Mouse (Mus musculus) forebrain, embryonic 14.5 days (tissue): ENCODE results near the gene Cfap52. TPM values are rescaled to one million over a fixed set of nuclear protein-coding genes. Genes with fewer than 3 reads are reported as not detected.

Experiments used
- ATAC-seq: fragments of 200-750 bp; cut with Nextera tagmentation; 2 replicates; pipeline ENCODE4 v1.8.0; 2017; ENCODE audit warnings: mild to moderate bottlenecking, moderate library complexity
- DNase-seq: peaks from one replicate; pipeline ENCODE4 v3.0.0-alpha.2; 2015; ENCODE audit warnings: low spot score
- H3K27ac ChIP-seq: fragments of 300-500 bp; sonication (generic); 2 replicates; pipeline ENCODE4 v1.5.1; 2014; ENCODE audit warnings: low read depth, mild to moderate bottlenecking, control low read depth, low read length, moderate library complexity
- H3K27me3 ChIP-seq: fragments of 300-500 bp; sonication (generic); replicated peaks from 2 replicates; pipeline ENCODE4 v1.6.1; 2014; ENCODE audit warnings: low read length, control low read depth, mixed read lengths; ENCODE audit not compliant: control insufficient read depth, insufficient read depth
- H3K36me3 ChIP-seq: fragments of 300-500 bp; sonication (generic); 2 replicates; pipeline ENCODE4 v1.6.1; 2014; ENCODE audit warnings: low read length, control low read depth; ENCODE audit not compliant: control insufficient read depth, insufficient read depth
- H3K4me1 ChIP-seq: fragments of 300-500 bp; sonication (generic); 2 replicates; pipeline ENCODE4 v1.6.1; 2014; ENCODE audit warnings: antibody characterized with exemption, low read length, control low read depth; ENCODE audit not compliant: control insufficient read depth, insufficient read depth
- H3K4me2 ChIP-seq: fragments of 300-500 bp; sonication (generic); 2 replicates; pipeline ENCODE4 v1.6.1; 2014; ENCODE audit warnings: mild to moderate bottlenecking, control low read depth, low read length
- H3K4me3 ChIP-seq: fragments of 300-500 bp; sonication (generic); 2 replicates; pipeline ENCODE4 v1.5.1; 2014; ENCODE audit warnings: low read depth, low read length, control low read depth
- H3K9ac ChIP-seq: fragments of 300-500 bp; sonication (generic); 2 replicates; pipeline ENCODE4 v1.6.1; 2014; ENCODE audit warnings: mild to moderate bottlenecking, low read length, control low read depth, moderate library complexity
- H3K9me3 ChIP-seq: fragments of 300-500 bp; sonication (generic); replicated peaks from 2 replicates; pipeline ENCODE4 v1.6.1; 2016; ENCODE audit warnings: low read length, control low read depth, mixed read lengths; ENCODE audit not compliant: control insufficient read depth
- WGBS: fragments of 180-500 bp; shearing (Covaris S2); extraction: QIAGEN DNeasy Blood & Tissue Kit; methylation state at CpG from one replicate; pipeline ENCODE4 v1.1.7; 2014; 5-methylcytosine and 5-hydroxymethylcytosine counted together
- polyA plus RNA-seq: library from polyadenylated mRNA; unstranded; fragments of >200 nt; fragmentation: Nextera tagmentation; extraction: Ambion mirVana; gene quantifications from 2 replicates; pipeline ENCODE4 v1.2.1, GENCODE M21; 2014

The Cfap52 gene
- polyA plus RNA-seq, 1 experiment from 2014 or later: 2.3 TPM

DNA sequence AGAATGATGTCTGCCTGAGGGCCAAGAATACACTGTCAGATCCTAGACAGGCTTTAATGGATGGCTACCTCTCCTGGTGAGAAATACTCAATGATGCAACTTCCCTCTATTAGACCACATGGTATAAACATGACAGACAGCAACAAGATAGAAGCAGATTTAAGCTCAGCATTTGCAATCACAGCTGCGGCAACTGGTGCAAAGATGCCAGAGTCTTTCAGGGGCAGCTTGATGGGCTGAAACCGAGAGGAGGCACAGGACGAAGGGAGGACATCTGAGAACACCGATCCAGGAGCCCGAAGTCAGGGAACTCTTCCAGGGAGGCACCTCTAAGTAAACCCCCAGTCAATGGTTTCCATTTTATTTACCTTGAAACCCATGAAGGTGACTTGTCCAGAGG, 11.8 kb downstream of the Cfap52 start:
- H3K9ac ChIP-seq: no peak overlapping the region
- H3K27ac ChIP-seq: no peak overlapping the region
- H3K4me2 ChIP-seq: no peak overlapping the region
- no peaks in the 10 kb centered on the region for H3K9me3 ChIP-seq
- no peak for DNase-seq
- WGBS: 82% methylated on average over 5 of the region's 5 CpGs
- H3K27me3 ChIP-seq: no peaks in the 10 kb centered on the region
- no peak overlapping the region for H3K4me3 ChIP-seq
- ATAC-seq: no peak
- no peaks in the 10 kb centered on the region for H3K4me1 ChIP-seq
- H3K36me3 ChIP-seq: no peaks in the 10 kb centered on the region

DNA sequence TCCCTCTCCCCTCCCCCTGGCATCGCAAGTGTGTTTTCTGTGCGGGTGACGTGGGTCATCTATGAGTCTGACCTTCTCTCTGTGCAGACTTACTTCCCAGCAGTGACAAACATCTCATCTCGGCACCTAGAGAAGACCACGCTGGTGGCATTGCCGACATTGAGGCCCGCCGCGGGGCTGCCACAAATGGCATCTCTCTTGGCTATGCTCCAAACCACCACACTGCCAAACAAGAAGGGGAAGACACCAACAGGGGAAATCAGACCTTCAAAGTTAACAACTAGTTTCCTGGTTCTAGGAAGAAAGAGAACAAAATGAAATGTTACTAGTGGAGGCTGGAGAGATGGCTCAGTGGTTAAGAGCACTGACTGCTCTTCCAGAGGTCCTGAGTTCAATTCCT, 16.0 kb downstream of the Cfap52 start:
- H3K4me3 ChIP-seq: no peak overlapping the region
- H3K9ac ChIP-seq: no peak overlapping the region
- no peaks in the 10 kb centered on the region for H3K36me3 ChIP-seq
- 85% methylated on average over 9 of the region's 9 CpGs for WGBS
- H3K9me3 ChIP-seq: no peaks in the 10 kb centered on the region
- H3K27me3 ChIP-seq: no peaks in the 10 kb centered on the region
- DNase-seq (no peak), ATAC-seq (no peak)
- H3K4me2 ChIP-seq: no peak overlapping the region
- no peak overlapping the region for H3K27ac ChIP-seq
- no peaks in the 10 kb centered on the region for H3K4me1 ChIP-seq

DNA sequence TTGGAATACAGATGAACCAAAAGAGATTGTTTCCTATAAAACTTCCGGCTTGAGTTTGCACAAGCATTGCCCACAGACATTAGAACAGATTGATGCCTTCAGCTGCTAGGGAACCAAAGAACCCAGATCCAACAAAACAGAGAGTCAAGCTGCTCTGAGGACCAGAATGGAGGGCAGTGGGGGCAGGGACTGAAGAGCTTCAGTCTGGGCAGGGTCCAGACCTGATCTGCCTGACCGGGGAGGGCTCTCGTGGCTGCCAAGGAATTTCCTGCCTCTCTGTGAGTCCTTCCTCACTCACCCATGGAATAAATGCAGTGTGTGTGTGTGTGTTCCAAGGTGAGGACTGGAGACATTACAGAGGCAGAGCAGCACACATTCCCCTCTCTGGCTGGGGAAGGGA, 17.2 kb downstream of the Cfap52 start:
- Histone ChIP-seq H3K9ac (no peak overlapping the region), H3K4me1 (no peaks in the 10 kb centered on the region), H3K9me3 (no peaks in the 10 kb centered on the region), H3K4me3 (no peak overlapping the region), H3K4me2 (no peak overlapping the region), H3K27ac (no peak overlapping the region), H3K27me3 (no peaks in the 10 kb centered on the region), H3K36me3 (no peaks in the 10 kb centered on the region)
- ATAC-seq (no peak), DNase-seq (no peak)
- WGBS: 86% methylated on average over 3 of the region's 3 CpGs

DNA sequence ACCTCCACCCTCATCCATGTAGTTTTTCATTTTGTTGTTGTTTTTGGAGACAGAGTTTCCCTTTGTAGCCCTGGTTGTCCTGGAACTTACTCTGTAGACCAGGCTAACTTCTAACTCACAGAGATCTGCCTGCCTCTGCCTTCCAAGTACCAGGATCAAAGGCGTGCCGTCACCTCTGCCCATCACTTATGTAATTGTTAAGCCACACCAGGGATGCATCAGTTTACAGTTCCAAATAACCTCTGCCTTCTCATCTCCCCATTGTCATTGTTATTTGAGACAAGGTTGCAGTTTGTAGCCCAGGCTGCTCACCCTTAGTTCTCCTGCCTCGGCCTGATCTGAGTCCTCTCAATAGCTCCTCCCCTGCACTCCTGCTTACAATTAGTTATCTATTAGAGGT, 33.3 kb downstream of the Cfap52 start:
- ATAC-seq: no peak
- Histone ChIP-seq H3K9me3 (no peaks in the 10 kb centered on the region), H3K9ac (no peak overlapping the region), H3K4me2 (no peak overlapping the region), H3K27me3 (no peaks in the 10 kb centered on the region), H3K36me3 (no peaks in the 10 kb centered on the region), H3K27ac (no peak overlapping the region), H3K4me3 (no peak overlapping the region), H3K4me1 (no peaks in the 10 kb centered on the region)
- 90% methylated on average over 3 of the region's 3 CpGs for WGBS
- no peak for DNase-seq

DNA sequence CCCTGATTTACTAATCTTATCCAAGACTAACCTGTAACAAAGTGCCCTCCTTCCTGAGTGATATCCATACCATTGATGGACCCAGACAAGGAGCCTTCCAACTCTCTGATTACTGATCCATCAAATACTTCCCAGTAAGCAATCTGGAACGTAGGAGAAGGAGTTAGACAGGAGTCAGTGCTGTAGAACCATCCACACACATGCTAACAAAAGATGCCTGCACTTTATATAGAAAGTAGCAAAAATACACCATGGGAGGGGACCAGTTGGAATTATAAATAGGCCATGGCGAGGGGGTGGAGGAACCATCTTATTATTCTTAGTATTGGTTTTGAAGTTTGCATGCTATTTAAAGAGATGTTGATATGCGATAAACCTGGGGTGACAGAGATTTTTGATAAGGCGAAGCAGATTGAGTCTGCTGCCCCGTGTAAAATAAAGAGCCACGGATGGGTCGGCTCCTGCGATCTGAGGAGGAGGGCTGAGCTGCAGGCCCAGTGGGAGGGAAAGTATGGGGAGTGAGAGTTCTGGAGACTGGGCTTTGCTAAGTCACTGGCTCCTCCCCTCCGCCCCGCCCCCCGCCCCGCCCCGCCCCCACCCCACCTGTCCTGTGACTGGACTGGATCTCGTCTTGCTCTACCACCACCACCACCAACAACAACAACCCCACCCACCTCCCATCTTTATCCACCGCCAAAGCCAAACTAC, 38.9 kb downstream of the Cfap52 start:
- no peak for DNase-seq
- no peaks in the 10 kb centered on the region for H3K36me3 ChIP-seq
- no peak for ATAC-seq
- H3K4me1 ChIP-seq: peaks cover 6% of the 10 kb centered on the region; the same call in 1 of the 2 replicates
- no peak overlapping the region for H3K4me2 ChIP-seq
- no peaks in the 10 kb centered on the region for H3K9me3 ChIP-seq
- H3K4me3 ChIP-seq: no peak overlapping the region
- no peak overlapping the region for H3K9ac ChIP-seq
- WGBS: 13% methylated on average over 13 of the region's 15 CpGs
- peaks cover 6% of the 10 kb centered on the region; the same call in 1 of the 2 replicates for H3K27me3 ChIP-seq
- H3K27ac ChIP-seq: no peak overlapping the region

DNA sequence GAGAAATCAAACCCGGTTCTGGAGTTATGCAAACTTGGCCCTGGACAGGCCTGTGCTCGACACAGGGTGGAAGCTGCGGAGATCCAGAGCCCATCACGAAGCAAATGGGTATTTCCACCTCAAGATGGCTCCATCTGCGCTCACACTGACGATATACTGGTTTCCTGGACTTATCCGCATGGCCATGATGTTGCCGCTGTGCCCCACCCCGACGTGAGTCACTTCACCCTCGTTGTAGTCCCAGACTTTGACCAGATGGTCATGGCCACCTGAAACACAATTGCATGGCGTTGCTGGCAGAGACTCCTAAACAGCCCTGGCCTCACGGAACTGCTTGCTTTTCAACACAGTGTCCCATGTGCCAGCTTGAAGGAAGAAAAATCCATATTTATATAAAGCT, 40.5 kb downstream of the Cfap52 start:
- Histone ChIP-seq H3K4me2 (no peak overlapping the region), H3K4me3 (no peak overlapping the region), H3K27me3 (peaks cover 19% of the 10 kb centered on the region), H3K36me3 (no peaks in the 10 kb centered on the region), H3K27ac (no peak overlapping the region), H3K9ac (no peak overlapping the region), H3K4me1 (peaks cover 6% of the 10 kb centered on the region; the same call in 1 of the 2 replicates), H3K9me3 (no peaks in the 10 kb centered on the region)
- ATAC-seq (no peak), DNase-seq (no peak)
- WGBS: 87% methylated on average over 13 of the region's 13 CpGs

DNA sequence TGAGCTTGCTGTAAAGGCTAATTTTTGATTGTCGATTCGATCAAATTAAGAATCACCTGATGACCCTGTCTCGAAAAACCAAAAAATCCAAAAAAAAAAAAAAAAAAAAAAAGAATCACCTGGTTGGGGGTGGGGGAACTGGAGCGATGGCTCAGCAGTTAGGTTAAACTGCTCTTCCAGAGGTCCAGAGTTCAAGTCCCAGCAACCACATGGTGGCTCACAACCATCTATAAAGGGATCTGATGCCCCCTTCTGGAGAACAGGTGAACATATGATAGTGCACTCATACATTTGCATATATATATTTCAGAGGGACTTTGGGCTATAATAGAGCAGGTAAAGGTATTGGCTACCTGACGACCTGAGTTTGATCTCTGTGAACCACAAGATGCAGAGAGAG, 41.7 kb downstream of the Cfap52 start:
- no peak overlapping the region for H3K4me3 ChIP-seq
- no peak for DNase-seq
- no peaks in the 10 kb centered on the region for H3K36me3 ChIP-seq
- ATAC-seq: no peak
- peaks cover 6% of the 10 kb centered on the region; the same call in 1 of the 2 replicates for H3K4me1 ChIP-seq
- no peaks in the 10 kb centered on the region for H3K9me3 ChIP-seq
- H3K27ac ChIP-seq: no peak overlapping the region
- H3K9ac ChIP-seq: no peak overlapping the region
- 93% methylated on average over 5 of the region's 5 CpGs for WGBS
- H3K4me2 ChIP-seq: no peak overlapping the region
- H3K27me3 ChIP-seq: peaks cover 22% of the 10 kb centered on the region

DNA sequence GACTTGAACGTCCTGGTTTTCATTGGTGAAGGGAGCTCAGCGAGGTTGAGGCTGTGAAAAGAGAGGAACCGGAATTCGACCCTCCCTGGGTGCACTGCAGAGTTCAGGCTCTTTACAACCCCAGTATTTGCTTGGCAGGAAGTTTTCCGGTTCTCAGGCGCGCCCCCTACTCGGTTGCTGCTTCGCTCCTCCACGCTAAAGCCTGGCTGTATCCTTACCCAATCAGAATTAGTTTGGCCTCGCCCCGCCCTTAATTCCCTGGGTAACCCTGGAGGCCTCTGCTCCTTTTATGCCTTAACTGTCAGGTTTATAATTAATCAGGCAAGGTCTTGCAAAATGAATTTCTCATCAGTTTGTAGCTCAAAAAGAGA, 42.7 kb downstream of the Cfap52 start:
- 0% methylated on average over 12 of the region's 12 CpGs for WGBS
- Histone ChIP-seq H3K4me3 (peak overlapping the region; percentile 65), H3K36me3 (no peaks in the 10 kb centered on the region), H3K9me3 (no peaks in the 10 kb centered on the region), H3K9ac (no peak overlapping the region), H3K27ac (no peak overlapping the region), H3K4me1 (peaks cover 6% of the 10 kb centered on the region; the same call in 1 of the 2 replicates), H3K4me2 (peak overlapping the region; percentile 100), H3K27me3 (peaks cover 22% of the 10 kb centered on the region)
- ATAC-seq (peak; percentile 92), DNase-seq (peak; percentile 85)

DNA sequence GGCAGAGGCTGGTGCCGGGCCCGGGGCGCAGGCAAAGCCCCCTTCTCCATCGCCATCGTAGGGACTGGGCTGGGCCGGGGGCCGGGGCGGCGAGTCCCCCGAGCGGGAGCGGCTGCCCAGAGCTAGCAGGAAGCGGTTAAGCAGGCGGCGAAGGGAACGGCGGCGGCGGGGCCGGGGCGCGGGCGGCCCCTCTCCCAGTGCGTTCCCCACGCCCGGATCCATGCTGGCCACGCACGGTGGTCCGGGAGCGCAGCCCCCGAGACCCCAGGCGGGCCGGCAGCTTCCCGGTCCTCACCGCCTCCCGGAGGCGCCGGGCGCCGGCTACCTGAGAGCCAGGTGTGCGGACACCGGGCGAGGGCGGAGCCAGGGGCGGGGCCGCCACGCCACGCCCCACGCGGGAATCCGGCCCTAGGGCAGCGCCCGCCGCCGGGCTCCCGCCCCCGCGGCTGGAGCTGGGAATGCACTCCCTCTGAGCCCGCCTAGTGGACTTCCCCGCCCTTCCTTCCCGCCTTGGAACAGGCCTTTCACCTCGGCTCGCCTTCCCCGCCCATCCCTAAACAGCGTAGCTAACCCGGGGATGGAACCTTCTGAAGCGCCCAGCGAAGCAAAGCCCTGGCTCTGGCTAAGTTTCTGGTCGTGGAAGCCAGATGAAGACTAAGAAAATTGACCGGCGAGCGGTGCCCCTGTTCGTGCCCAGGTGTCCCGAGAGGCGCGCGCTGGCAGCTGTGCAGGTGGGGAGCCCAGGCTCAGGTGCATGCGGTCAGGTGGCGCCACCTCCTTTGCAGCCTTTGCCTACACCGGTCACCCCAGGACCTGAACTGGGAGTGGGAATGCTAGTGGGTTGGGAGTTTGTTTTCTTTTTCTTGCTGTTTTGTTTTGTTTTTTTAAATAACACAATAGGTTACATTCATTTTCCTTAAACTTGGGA, 43.4 kb downstream of the Cfap52 start, which contains the start of gene Usp43:
Gene Usp43, minus strand, starts transcription at position 327 of the 928 bp plus-strand sequence.
- WGBS: 2% methylated on average over 55 of the region's 80 CpGs
- no peak within 1 kb of the TSS; the same call in 1 of the 2 replicates for H3K27ac ChIP-seq

More for the DNA sequence above, 43.4 kb downstream of the Cfap52 start, which contains the start of gene Usp43:
- H3K4me3 ChIP-seq: peak within 1 kb of the TSS; percentile 65
- H3K4me1 ChIP-seq: peaks cover 6% of the 10 kb centered on the region; the same call in 1 of the 2 replicates
- DNase-seq (peak; percentile 39), ATAC-seq (peak; percentile 65)
- H3K9ac ChIP-seq: peak within 1 kb of the TSS; percentile 64
- H3K4me2 ChIP-seq: peak within 1 kb of the TSS; percentile 100
- no peaks in the 10 kb centered on the region for H3K36me3 ChIP-seq
- H3K9me3 ChIP-seq: no peaks in the 10 kb centered on the region
- H3K27me3 ChIP-seq: peaks cover 22% of the 10 kb centered on the region
